Mouse (Mus musculus) heart, embryonic 11.5 days (tissue): Measurements from ENCODE around the gene Scarf2. TPM values are rescaled to one million over a fixed set of nuclear protein-coding genes. Genes with fewer than 3 reads are reported as not detected.

Experiments used
- ATAC-seq: fragments of 200-750 bp; cut with Nextera tagmentation; replicated peaks from 2 replicates; pipeline ENCODE4 v1.8.0; 2017; ENCODE audit warnings: moderate library complexity; ENCODE audit not compliant: insufficient number of reproducible peaks, low FRiP score, low TSS enrichment
- H3K27ac ChIP-seq: fragments of 300-500 bp; sonication (generic); 2 replicates; pipeline ENCODE4 v1.5.1; 2014; ENCODE audit warnings: mild to moderate bottlenecking, low read depth, low read length
- H3K27me3 ChIP-seq: fragments of 300-500 bp; sonication (generic); 2 replicates; pipeline ENCODE4 v1.6.1; 2014; ENCODE audit warnings: mild to moderate bottlenecking, low read length, mixed read lengths; ENCODE audit not compliant: control insufficient read depth, insufficient read depth
- H3K36me3 ChIP-seq: fragments of 300-500 bp; sonication (generic); 2 replicates; pipeline ENCODE4 v1.6.1; 2014; ENCODE audit warnings: mild to moderate bottlenecking, low read length, moderate library complexity, mixed read lengths; ENCODE audit not compliant: control insufficient read depth, insufficient read depth
- H3K4me1 ChIP-seq: fragments of 300-500 bp; sonication (generic); 2 replicates; pipeline ENCODE4 v1.6.1; 2014; ENCODE audit warnings: low read length; ENCODE audit not compliant: control insufficient read depth, insufficient read depth
- H3K4me2 ChIP-seq: fragments of 300-500 bp; sonication (generic); 2 replicates; pipeline ENCODE4 v1.6.1; 2014; ENCODE audit warnings: mild to moderate bottlenecking, moderate library complexity
- H3K4me3 ChIP-seq: fragments of 300-500 bp; sonication (generic); 2 replicates; pipeline ENCODE4 v1.5.1; 2014; ENCODE audit warnings: low read depth, low read length
- H3K9ac ChIP-seq: fragments of 300-500 bp; sonication (generic); 2 replicates; pipeline ENCODE4 v1.6.1; 2014; ENCODE audit warnings: mild to moderate bottlenecking, low read depth, low read length, moderate library complexity
- H3K9me3 ChIP-seq: fragments of 300-500 bp; sonication (generic); replicated peaks from 2 replicates; pipeline ENCODE4 v1.6.1; 2016; ENCODE audit warnings: low read length; ENCODE audit not compliant: control insufficient read depth
- WGBS: fragments of 180-500 bp; shearing (Covaris S2); extraction: QIAGEN DNeasy Blood & Tissue Kit; methylation state at CpG from one replicate; pipeline ENCODE4 v1.1.7; 2014; ENCODE audit not compliant: insufficient replicate concordance; 5-methylcytosine and 5-hydroxymethylcytosine counted together
- polyA plus RNA-seq: library from polyadenylated mRNA; unstranded; fragments of >200 nt; fragmentation: Nextera tagmentation; extraction: Ambion mirVana; gene quantifications from 2 replicates; pipeline ENCODE4 v1.2.1, GENCODE M21; 2014

Gene Scarf2
- polyA plus RNA-seq, 1 experiment from 2014 or later: 7.2 TPM

GRCm38 (mm10) chr16:17802839-17803674 is 6.0 kb downstream of the Scarf2 start:
- Histone ChIP-seq H3K9me3 (no peaks in the 10 kb centered on the region), H3K4me2 (peak overlapping the region; percentile 74), H3K36me3 (no peaks in the 10 kb centered on the region), H3K4me3 (peak overlapping the region; percentile 25), H3K27ac (no peak overlapping the region), H3K27me3 (peaks cover 81% of the 10 kb centered on the region), H3K9ac (peak overlapping the region; percentile 16; the same call in 1 of the 2 replicates), H3K4me1 (peaks cover 57% of the 10 kb centered on the region)
- ATAC-seq: no peak
- 4% methylated on average over 83 of the region's 83 CpGs for WGBS

GRCm38 (mm10) chr16:17803675-17804448 is 6.8 kb downstream of the Scarf2 start:
- H3K27ac ChIP-seq: no peak overlapping the region
- H3K4me3 ChIP-seq: peak overlapping the region; percentile 39
- H3K27me3 ChIP-seq: peaks cover 74% of the 10 kb centered on the region
- no peaks in the 10 kb centered on the region for H3K36me3 ChIP-seq
- no peaks in the 10 kb centered on the region for H3K9me3 ChIP-seq
- 14% methylated on average over 33 of the region's 33 CpGs for WGBS
- ATAC-seq: no peak
- peaks cover 49% of the 10 kb centered on the region for H3K4me1 ChIP-seq
- H3K9ac ChIP-seq: no peak overlapping the region; the same call in 1 of the 2 replicates
- H3K4me2 ChIP-seq: peak overlapping the region; percentile 74

- Histone ChIP-seq H3K27me3 (peaks cover 67% of the 10 kb centered on the region), H3K36me3 (no peaks in the 10 kb centered on the region), H3K4me3 (peak overlapping the region; percentile 39), H3K4me2 (peak overlapping the region; percentile 70), H3K9me3 (no peaks in the 10 kb centered on the region), H3K27ac (no peak overlapping the region), H3K9ac (peak overlapping the region; percentile 39; the same call in 1 of the 2 replicates), H3K4me1 (peaks cover 54% of the 10 kb centered on the region)
- WGBS: 4% methylated on average over 33 of the region's 33 CpGs
- ATAC-seq: no peak
Measured at GRCm38 (mm10) chr16:17804449-17804912, 7.4 kb downstream of the Scarf2 start.

GRCm38 (mm10) chr16:17804982-17805381 is 7.9 kb downstream of the Scarf2 start:
- WGBS: 20% methylated on average over 7 of the region's 7 CpGs
- peaks cover 58% of the 10 kb centered on the region for H3K4me1 ChIP-seq
- H3K27me3 ChIP-seq: peaks cover 64% of the 10 kb centered on the region

GRCm38 (mm10) chr16:17806581-17807191 is 9.6 kb downstream of the Scarf2 start:
- Histone ChIP-seq H3K9ac (peak overlapping the region; percentile 79), H3K4me3 (peak overlapping the region; percentile 49), H3K27me3 (peaks cover 60% of the 10 kb centered on the region), H3K36me3 (no peaks in the 10 kb centered on the region), H3K4me1 (peaks cover 57% of the 10 kb centered on the region), H3K4me2 (peak overlapping the region; percentile 94), H3K9me3 (no peaks in the 10 kb centered on the region), H3K27ac (no peak overlapping the region; the same call in 1 of the 2 replicates)
- no peak for ATAC-seq
- 7% methylated on average over 47 of the region's 50 CpGs for WGBS

More at GRCm38 (mm10) chr16:17804982-17805381, 7.9 kb downstream of the Scarf2 start:
- H3K9me3 ChIP-seq: no peaks in the 10 kb centered on the region
- H3K4me2 ChIP-seq: peak overlapping the region; percentile 70
- peak overlapping the region; percentile 39; the same call in 1 of the 2 replicates for H3K9ac ChIP-seq
- H3K36me3 ChIP-seq: no peaks in the 10 kb centered on the region
- no peak overlapping the region for H3K27ac ChIP-seq
- H3K4me3 ChIP-seq: peak overlapping the region; percentile 39; the same call in 1 of the 2 replicates
- ATAC-seq: no peak

- H3K27me3 ChIP-seq: peaks cover 53% of the 10 kb centered on the region
- peak overlapping the region; percentile 94 for H3K4me2 ChIP-seq
- H3K27ac ChIP-seq: peak overlapping the region; percentile 41; the same call in 1 of the 2 replicates
- no peaks in the 10 kb centered on the region for H3K36me3 ChIP-seq
- H3K9me3 ChIP-seq: no peaks in the 10 kb centered on the region
- H3K4me3 ChIP-seq: peak overlapping the region; percentile 49
- peaks cover 52% of the 10 kb centered on the region for H3K4me1 ChIP-seq
- peak; percentile 43; the same call in 1 of the 2 replicates for ATAC-seq
- peak overlapping the region; percentile 79 for H3K9ac ChIP-seq
- WGBS: 3% methylated on average over 61 of the region's 73 CpGs
Measured at GRCm38 (mm10) chr16:17807192-17808009, 10.3 kb downstream of the Scarf2 start.

GRCm38 (mm10) chr16:17809125-17809524 is 12.0 kb downstream of the Scarf2 start:
- ATAC-seq: no peak
- 71% methylated on average over 4 of the region's 4 CpGs for WGBS
- H3K9ac ChIP-seq: no peak overlapping the region
- H3K36me3 ChIP-seq: no peaks in the 10 kb centered on the region
- H3K4me1 ChIP-seq: peaks cover 40% of the 10 kb centered on the region
- H3K4me2 ChIP-seq: no peak overlapping the region
- no peak overlapping the region for H3K27ac ChIP-seq
- H3K4me3 ChIP-seq: no peak overlapping the region
- H3K9me3 ChIP-seq: no peaks in the 10 kb centered on the region
- H3K27me3 ChIP-seq: peaks cover 43% of the 10 kb centered on the region
